Mouse (Mus musculus): ENCODE measurements around the gene Kcnn1.

DNA sequence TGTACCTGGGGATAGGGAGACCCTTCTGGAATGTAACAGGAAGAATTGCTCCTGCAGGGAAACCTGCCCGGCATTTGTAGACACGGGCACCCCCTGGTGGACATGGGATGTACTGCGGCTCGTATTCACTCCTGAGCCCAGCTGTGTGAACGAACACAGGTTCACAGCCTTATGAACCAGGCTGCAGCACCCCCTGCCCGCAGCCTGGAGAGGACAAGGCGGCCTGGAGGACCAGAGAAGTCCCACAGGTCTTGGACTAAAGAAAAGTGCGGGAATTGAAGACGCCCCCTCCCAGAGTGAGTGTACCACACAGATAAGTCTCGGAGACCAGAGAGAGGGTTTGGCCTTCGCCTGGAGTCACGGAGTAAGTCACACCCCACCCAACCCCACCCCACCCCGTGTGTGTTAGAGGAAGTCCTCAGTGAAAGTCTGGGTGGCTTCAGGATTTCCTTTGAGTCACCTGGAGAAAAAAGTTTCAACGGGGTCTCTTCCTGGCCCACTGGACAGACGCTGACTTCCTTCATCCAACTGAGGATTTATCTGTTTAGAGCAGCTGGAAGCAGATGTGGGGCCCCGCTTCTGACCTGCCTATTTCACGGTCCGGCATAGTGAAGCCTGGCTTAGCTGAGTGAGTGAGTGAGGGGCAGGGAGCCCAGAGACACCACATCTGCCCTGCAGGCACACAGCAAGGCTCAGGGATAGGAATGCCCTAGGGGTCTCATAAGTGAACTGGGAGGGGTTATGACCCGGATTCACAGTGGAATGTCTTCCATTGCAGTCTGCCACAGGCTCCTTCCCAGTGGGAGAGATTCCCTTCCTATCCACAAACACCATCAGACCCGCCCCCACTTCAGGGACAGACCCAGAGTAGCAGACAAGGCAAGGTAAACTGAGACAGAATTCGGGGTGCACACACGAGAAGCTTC is 21.6 kb downstream of the Kcnn1 start:
- TF ChIP-seq POLR2A (IDR thresholded peaks at IDR 0.05; ENCODE audit: borderline replicate concordance, low read depth, low read length) (no peak), CTCF (IDR thresholded peaks at IDR 0.05; ENCODE audit: low read depth, low read length) (peak; percentile 95)
